Mouse (Mus musculus) limb, embryonic 12.5 days (tissue): Measurements from ENCODE around the gene Slc22a20. TPM values are rescaled to one million over a fixed set of nuclear protein-coding genes. Genes with fewer than 3 reads are reported as not detected.

Source experiments
- ATAC-seq: fragments of 200-750 bp; cut with Nextera tagmentation; 2 replicates; pipeline ENCODE4 v1.8.0; 2017; ENCODE audit warnings: low read depth, moderate TSS enrichment; ENCODE audit not compliant: insufficient number of reproducible peaks, insufficient read depth, low FRiP score, low TSS enrichment
- H3K27ac ChIP-seq: fragments of 300-500 bp; sonication (generic); 2 replicates; pipeline ENCODE4 v1.5.1; 2016; ENCODE audit warnings: mild to moderate bottlenecking, moderate library complexity
- H3K27me3 ChIP-seq: fragments of 300-500 bp; sonication (generic); 2 replicates; pipeline ENCODE4 v1.6.1; 2016; ENCODE audit warnings: mild to moderate bottlenecking, moderate library complexity
- H3K36me3 ChIP-seq: fragments of 300-500 bp; sonication (generic); 2 replicates; pipeline ENCODE4 v1.6.1; 2016; ENCODE audit warnings: mild to moderate bottlenecking, moderate library complexity
- H3K4me1 ChIP-seq: fragments of 300-500 bp; sonication (generic); replicated peaks from 2 replicates; pipeline ENCODE4 v1.6.1; 2016
- H3K4me2 ChIP-seq: fragments of 300-500 bp; sonication (generic); 2 replicates; pipeline ENCODE4 v1.6.1; 2016; ENCODE audit warnings: mild to moderate bottlenecking, moderate library complexity
- H3K4me3 ChIP-seq: fragments of 300-500 bp; sonication (generic); replicated peaks from 2 replicates; pipeline ENCODE4 v1.5.1; 2016; ENCODE audit warnings: mild to moderate bottlenecking
- H3K9ac ChIP-seq: fragments of 300-500 bp; sonication (generic); replicated peaks from 2 replicates; pipeline ENCODE4 v1.6.1; 2016; ENCODE audit warnings: mild to moderate bottlenecking, moderate library complexity
- H3K9me3 ChIP-seq: fragments of 300-500 bp; sonication (generic); 2 replicates; pipeline ENCODE4 v1.6.1; 2016; ENCODE audit warnings: mild to moderate bottlenecking, moderate library complexity
- WGBS: fragments of 180-500 bp; shearing (Covaris S2); methylation state at CpG from one replicate; pipeline ENCODE4 v1.1.7; 2016; 5-methylcytosine and 5-hydroxymethylcytosine counted together
- polyA plus RNA-seq: library from polyadenylated mRNA; unstranded; fragments of >200 nt; fragmentation: Nextera tagmentation; extraction: Ambion mirVana; gene quantifications from 2 replicates; pipeline ENCODE4 v1.2.1, GENCODE M21; 2016

The Slc22a20 gene
- polyA plus RNA-seq, 1 experiment from 2014 or later = not detected

DNA sequence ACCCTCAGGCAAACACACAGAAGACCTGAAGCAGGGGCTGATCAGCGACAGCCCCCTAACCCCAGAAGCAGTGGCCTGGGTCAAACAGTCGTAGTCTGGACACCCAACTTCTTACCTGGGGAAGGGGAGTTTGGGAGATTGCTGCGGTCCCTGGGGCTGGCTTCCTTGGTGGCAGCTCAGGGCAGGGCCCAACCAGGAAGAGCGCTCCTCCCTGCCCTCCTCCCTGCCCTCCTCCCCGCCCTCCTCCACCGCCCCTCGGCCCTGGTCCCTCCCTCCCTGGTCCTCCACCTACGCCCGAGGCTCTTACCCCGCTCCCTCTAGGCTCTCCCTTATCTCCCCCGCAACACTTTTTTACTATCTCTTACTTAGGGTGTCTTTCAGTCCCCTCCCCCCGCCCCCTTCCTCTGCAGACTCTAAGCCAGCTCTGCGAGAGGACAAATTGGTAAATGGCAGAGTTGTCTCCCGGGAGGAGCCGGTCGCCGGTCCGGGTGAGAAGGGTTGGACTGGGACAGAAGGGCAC, 29.1 kb upstream of the Slc22a20 start:
- Histone ChIP-seq H3K4me1 (peaks cover 6% of the 10 kb centered on the region), H3K27me3 (peaks cover 34% of the 10 kb centered on the region), H3K4me2 (peak overlapping the region; percentile 90), H3K9ac (peak overlapping the region; percentile 66), H3K9me3 (no peaks in the 10 kb centered on the region), H3K4me3 (peak overlapping the region; percentile 54), H3K36me3 (no peaks in the 10 kb centered on the region), H3K27ac (peak overlapping the region; percentile 67)
- ATAC-seq = peak; percentile 69
- 2% methylated on average over 17 of the region's 18 CpGs for WGBS

DNA sequence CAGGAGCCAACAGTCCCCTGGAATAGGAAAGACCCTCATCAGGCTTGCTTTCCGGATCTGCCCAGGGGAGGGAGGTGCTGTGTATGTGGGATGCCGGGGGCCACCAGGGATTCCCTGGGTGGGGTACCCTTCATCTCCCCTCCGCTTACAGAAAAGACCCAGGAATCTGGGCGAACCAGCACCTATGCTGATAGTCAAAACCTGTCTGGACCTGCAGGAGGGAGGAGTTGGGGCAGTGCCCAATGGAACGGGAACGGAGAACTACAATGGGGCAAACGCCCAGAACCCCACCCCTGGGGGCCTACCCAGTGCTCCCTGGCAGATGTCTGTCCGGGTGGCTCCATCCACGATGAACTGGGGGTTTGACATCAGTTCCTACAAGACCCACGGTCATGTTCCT, 27.7 kb upstream of the Slc22a20 start:
- H3K27me3 ChIP-seq = peaks cover 34% of the 10 kb centered on the region
- H3K36me3 ChIP-seq = no peaks in the 10 kb centered on the region
- no peak for ATAC-seq
- H3K9me3 ChIP-seq = no peaks in the 10 kb centered on the region
- WGBS = 90% methylated on average over 10 of the region's 10 CpGs
- no peak overlapping the region for H3K4me2 ChIP-seq
- H3K4me3 ChIP-seq = no peak overlapping the region
- 0 out of 2 replicates have a peak overlapping the region, but pooled peaks have one; percentile 6 for H3K9ac ChIP-seq
- peaks cover 6% of the 10 kb centered on the region for H3K4me1 ChIP-seq
- no peak overlapping the region for H3K27ac ChIP-seq

- H3K4me1 ChIP-seq = peaks cover 10% of the 10 kb centered on the region
- H3K4me3 ChIP-seq = no peak overlapping the region
- no peaks in the 10 kb centered on the region for H3K9me3 ChIP-seq
- ATAC-seq = no peak
- H3K27me3 ChIP-seq = peaks cover 3% of the 10 kb centered on the region; the same call in 1 of the 2 replicates
- H3K27ac ChIP-seq = no peak overlapping the region
- H3K36me3 ChIP-seq = no peaks in the 10 kb centered on the region
- H3K9ac ChIP-seq = no peak overlapping the region
- WGBS = 73% methylated on average over 8 of the region's 8 CpGs
- no peak overlapping the region for H3K4me2 ChIP-seq
Observed at GRCm38 (mm10) chr19:6009137-6009536, 23.2 kb upstream of the Slc22a20 start.

DNA sequence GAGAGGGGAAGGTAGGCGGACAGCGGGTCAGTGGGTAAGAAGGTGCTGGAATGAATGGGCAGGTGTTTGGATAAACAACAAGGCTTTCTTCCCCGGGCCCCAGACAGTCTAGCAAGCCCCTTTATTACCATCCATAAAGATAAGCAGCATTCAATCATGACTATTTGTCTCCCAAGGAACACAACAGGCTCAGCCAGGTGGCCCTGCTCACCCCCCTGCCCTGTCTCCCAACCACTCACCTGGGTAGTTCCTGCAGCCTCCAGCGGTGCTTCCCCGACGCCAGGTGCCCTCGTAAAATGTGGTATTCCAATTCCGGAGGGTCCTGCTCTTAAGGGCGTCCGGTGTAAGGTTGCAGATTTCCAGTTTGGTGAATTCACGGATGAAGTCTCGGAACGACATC, 21.1 kb upstream of the Slc22a20 start:
- WGBS = 31% methylated on average over 13 of the region's 13 CpGs
- no peak for ATAC-seq
- Histone ChIP-seq H3K4me3 (no peak overlapping the region), H3K27ac (no peak overlapping the region), H3K4me1 (peaks cover 10% of the 10 kb centered on the region), H3K36me3 (no peaks in the 10 kb centered on the region), H3K4me2 (no peak overlapping the region), H3K27me3 (no peaks in the 10 kb centered on the region), H3K9me3 (no peaks in the 10 kb centered on the region), H3K9ac (no peak overlapping the region)

DNA sequence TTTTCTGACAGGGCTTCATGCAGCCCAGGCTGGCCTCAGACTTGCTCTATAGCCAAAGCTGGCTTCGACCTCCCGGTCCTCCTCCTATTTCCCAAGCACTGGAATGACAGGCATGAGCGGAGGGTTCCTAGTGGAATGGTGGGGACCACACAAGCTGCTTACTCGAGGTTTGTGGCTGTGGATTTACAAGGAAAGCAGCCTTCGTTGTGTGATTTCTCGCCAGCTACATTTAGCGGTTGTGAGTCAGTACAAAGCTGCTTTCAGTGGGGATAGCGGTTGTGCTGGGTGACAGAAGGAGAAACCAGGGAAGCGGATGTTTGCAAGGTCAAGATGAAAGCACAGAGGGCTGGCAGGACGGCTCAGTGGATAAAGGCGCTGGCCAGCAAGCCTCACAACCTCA, 19.6 kb upstream of the Slc22a20 start:
- Histone ChIP-seq H3K27ac (no peak overlapping the region), H3K9ac (no peak overlapping the region), H3K4me1 (peaks cover 10% of the 10 kb centered on the region), H3K4me2 (no peak overlapping the region), H3K9me3 (no peaks in the 10 kb centered on the region), H3K36me3 (no peaks in the 10 kb centered on the region), H3K4me3 (no peak overlapping the region), H3K27me3 (no peaks in the 10 kb centered on the region)
- WGBS = 66% methylated on average over 11 of the region's 11 CpGs
- ATAC-seq = no peak

DNA sequence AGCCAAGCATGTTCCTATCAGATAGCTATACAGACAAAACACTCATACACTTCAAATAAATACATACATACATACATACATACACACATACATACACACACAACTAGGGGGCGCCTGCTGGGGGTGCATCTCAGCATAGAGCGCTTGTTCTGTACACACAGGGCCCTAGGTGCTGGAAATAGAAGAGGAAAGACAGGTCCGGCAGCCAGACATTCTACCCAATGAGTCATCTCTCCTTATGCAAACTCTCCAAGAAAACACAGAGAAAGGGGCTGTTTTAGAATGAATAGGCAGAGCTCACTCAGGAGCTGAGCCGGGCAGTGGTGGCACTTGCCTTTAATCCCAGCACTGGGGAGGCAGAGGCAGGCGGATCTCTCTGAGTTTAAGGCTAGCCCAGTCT, 14.0 kb upstream of the Slc22a20 start:
- Histone ChIP-seq H3K9ac (no peak overlapping the region), H3K36me3 (no peaks in the 10 kb centered on the region), H3K4me2 (no peak overlapping the region), H3K4me3 (no peak overlapping the region), H3K9me3 (peaks cover 3% of the 10 kb centered on the region; the same call in 1 of the 2 replicates), H3K27ac (no peak overlapping the region), H3K4me1 (no peaks in the 10 kb centered on the region), H3K27me3 (no peaks in the 10 kb centered on the region)
- 83% methylated on average over 5 of the region's 5 CpGs for WGBS
- no peak for ATAC-seq

GRCm38 (mm10) chr19:5998180-5998579, 12.2 kb upstream of the Slc22a20 start:
- no peaks in the 10 kb centered on the region for H3K27me3 ChIP-seq
- H3K4me1 ChIP-seq = no peaks in the 10 kb centered on the region
- ATAC-seq = no peak
- H3K27ac ChIP-seq = no peak overlapping the region
- H3K4me2 ChIP-seq = no peak overlapping the region
- H3K36me3 ChIP-seq = no peaks in the 10 kb centered on the region
- H3K9me3 ChIP-seq = peaks cover 3% of the 10 kb centered on the region; the same call in 1 of the 2 replicates
- H3K9ac ChIP-seq = no peak overlapping the region
- 76% methylated on average over 3 of the region's 3 CpGs for WGBS
- H3K4me3 ChIP-seq = no peak overlapping the region

DNA sequence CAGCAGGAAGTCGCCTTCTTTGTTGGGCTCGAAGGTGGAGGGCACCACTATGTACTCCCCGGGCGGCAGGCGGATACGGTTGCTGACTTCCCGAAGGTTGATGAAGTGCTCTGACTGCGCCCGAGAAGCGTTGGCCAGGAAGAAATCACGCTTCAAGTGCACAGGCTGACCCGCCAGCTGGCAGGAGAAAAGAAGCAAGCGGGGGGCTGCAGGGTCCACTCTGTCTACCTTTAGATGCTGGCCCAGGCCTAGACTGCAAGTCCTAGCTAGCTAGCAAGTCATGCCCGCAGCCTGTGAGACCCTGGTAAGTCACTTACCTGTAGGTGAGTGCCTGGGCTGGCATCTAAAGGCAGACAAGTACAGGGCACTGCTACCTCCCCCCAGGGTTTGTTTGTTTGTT, 8.8 kb upstream of the Slc22a20 start:
- no peak overlapping the region for H3K9ac ChIP-seq
- WGBS = 84% methylated on average over 14 of the region's 14 CpGs
- H3K9me3 ChIP-seq = peaks cover 3% of the 10 kb centered on the region; the same call in 1 of the 2 replicates
- ATAC-seq = no peak
- no peak overlapping the region for H3K27ac ChIP-seq
- H3K27me3 ChIP-seq = no peaks in the 10 kb centered on the region
- no peak overlapping the region for H3K4me2 ChIP-seq
- no peak overlapping the region for H3K4me3 ChIP-seq
- H3K4me1 ChIP-seq = 0 out of 2 replicates have a peak, but pooled peaks cover under 1% of the 10 kb centered on the region
- no peaks in the 10 kb centered on the region for H3K36me3 ChIP-seq

- Histone ChIP-seq H3K27ac (no peak overlapping the region), H3K9ac (no peak overlapping the region), H3K36me3 (no peaks in the 10 kb centered on the region), H3K9me3 (no peaks in the 10 kb centered on the region), H3K4me3 (no peak overlapping the region), H3K27me3 (no peaks in the 10 kb centered on the region), H3K4me2 (no peak overlapping the region), H3K4me1 (peaks cover 12% of the 10 kb centered on the region)
- no peak for ATAC-seq
- 87% methylated on average over 7 of the region's 7 CpGs for WGBS
Observed at GRCm38 (mm10) chr19:5992012-5992411, 6.1 kb upstream of the Slc22a20 start.

GRCm38 (mm10) chr19:5991467-5991866, 5.5 kb upstream of the Slc22a20 start:
- ATAC-seq = no peak
- H3K9ac ChIP-seq = no peak overlapping the region
- H3K9me3 ChIP-seq = no peaks in the 10 kb centered on the region
- H3K4me2 ChIP-seq = no peak overlapping the region
- 85% methylated on average over 7 of the region's 7 CpGs for WGBS
- H3K27me3 ChIP-seq = no peaks in the 10 kb centered on the region
- H3K27ac ChIP-seq = no peak overlapping the region
- H3K4me1 ChIP-seq = peaks cover 12% of the 10 kb centered on the region
- H3K4me3 ChIP-seq = no peak overlapping the region
- no peaks in the 10 kb centered on the region for H3K36me3 ChIP-seq

- ATAC-seq = no peak
- 79% methylated on average over 1 of the region's 1 CpGs for WGBS
- Histone ChIP-seq H3K36me3 (no peaks in the 10 kb centered on the region), H3K27me3 (no peaks in the 10 kb centered on the region), H3K9me3 (no peaks in the 10 kb centered on the region), H3K4me2 (no peak overlapping the region), H3K4me1 (peaks cover 16% of the 10 kb centered on the region), H3K9ac (no peak overlapping the region), H3K27ac (no peak overlapping the region), H3K4me3 (no peak overlapping the region)
Observed at GRCm38 (mm10) chr19:5990921-5991320, 5.0 kb upstream of the Slc22a20 start.

DNA sequence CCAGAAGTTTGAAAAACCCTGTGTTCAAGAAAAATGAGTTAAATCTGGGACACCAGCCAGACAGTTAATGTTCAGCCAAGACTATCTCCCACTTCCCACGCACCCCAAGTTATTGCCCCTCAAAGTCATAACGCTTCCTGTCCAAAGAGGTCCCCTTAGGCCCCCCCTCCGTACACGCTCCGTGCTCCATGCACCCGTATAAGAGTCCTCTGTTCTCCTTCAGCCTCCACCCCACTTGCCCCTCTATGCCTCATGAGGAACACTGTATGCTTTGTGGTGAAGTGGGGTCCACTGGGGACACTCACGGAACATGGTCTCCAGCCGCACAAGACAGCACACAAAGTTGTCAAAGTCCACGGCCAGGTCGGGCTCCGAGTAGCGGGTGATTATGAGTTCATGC, 4.1 kb upstream of the Slc22a20 start:
- WGBS = 86% methylated on average over 12 of the region's 12 CpGs
- peaks cover 17% of the 10 kb centered on the region for H3K4me1 ChIP-seq
- 0 out of 2 replicates have a peak overlapping the region, but pooled peaks have one; percentile 17 for H3K27ac ChIP-seq
- no peak overlapping the region for H3K4me2 ChIP-seq
- no peaks in the 10 kb centered on the region for H3K36me3 ChIP-seq
- H3K4me3 ChIP-seq = no peak overlapping the region
- no peak overlapping the region for H3K9ac ChIP-seq
- ATAC-seq = no peak
- no peaks in the 10 kb centered on the region for H3K9me3 ChIP-seq
- H3K27me3 ChIP-seq = no peaks in the 10 kb centered on the region
